Mouse (Mus musculus) forebrain, postnatal 0 days (tissue): Measurements from ENCODE around the gene Cyb561d2. TPM values are rescaled to one million over a fixed set of nuclear protein-coding genes. Genes with fewer than 3 reads are reported as not detected.
"Not testable (repeated sequence)": the region's sequence is repeated elsewhere in the genome, so short reads cannot be mapped to it uniquely, and the experiment has no call there.

Experiments
- ATAC-seq: fragments of 200-750 bp; cut with Nextera tagmentation; 2 replicates; pipeline ENCODE4 v1.8.0; 2017; ENCODE audit warnings: mild to moderate bottlenecking, moderate library complexity
- DNase-seq: peaks from one replicate; pipeline ENCODE4 v3.0.0-alpha.2; 2015
- H3K27ac ChIP-seq: fragments of 300-500 bp; sonication (generic); 2 replicates; pipeline ENCODE4 v1.5.1; 2014; ENCODE audit warnings: low read depth, mild to moderate bottlenecking, antibody characterized with exemption, low read length, moderate library complexity, mixed read lengths
- H3K27me3 ChIP-seq: fragments of 300-500 bp; sonication (generic); 2 replicates; pipeline ENCODE4 v1.6.1; 2014; ENCODE audit warnings: mild to moderate bottlenecking, low read length, mixed read lengths; ENCODE audit not compliant: insufficient read depth
- H3K36me3 ChIP-seq: fragments of 300-500 bp; sonication (generic); 2 replicates; pipeline ENCODE4 v1.6.1; 2014; ENCODE audit warnings: mild to moderate bottlenecking, moderate library complexity; ENCODE audit not compliant: insufficient read depth
- H3K4me1 ChIP-seq: fragments of 300-500 bp; sonication (generic); 2 replicates; pipeline ENCODE4 v1.6.1; 2014; ENCODE audit warnings: antibody characterized with exemption; ENCODE audit not compliant: insufficient read depth
- H3K4me2 ChIP-seq: fragments of 300-500 bp; sonication (generic); 2 replicates; pipeline ENCODE4 v1.6.1; 2014; ENCODE audit warnings: low read depth, mild to moderate bottlenecking, moderate library complexity
- H3K4me3 ChIP-seq: fragments of 300-500 bp; sonication (generic); 2 replicates; pipeline ENCODE4 v1.5.1; 2014; ENCODE audit warnings: low read depth, low read length, mixed read lengths
- H3K9ac ChIP-seq: fragments of 300-500 bp; sonication (generic); 2 replicates; pipeline ENCODE4 v1.6.1; 2014; ENCODE audit warnings: mild to moderate bottlenecking
- H3K9me3 ChIP-seq: fragments of 300-500 bp; sonication (generic); 2 replicates; pipeline ENCODE4 v1.6.1; 2016; ENCODE audit warnings: low read length
- CTCF ChIP-seq: sonication (generic); IDR thresholded peaks from 2 replicates; pipeline ENCODE4 v1.5.1; 2016; ENCODE audit warnings: antibody characterized with exemption, control low read depth, low read depth
- WGBS: fragments of 180-500 bp; shearing (Covaris S2); extraction: QIAGEN DNeasy Blood & Tissue Kit; methylation state at CpG from one replicate; pipeline ENCODE4 v1.1.7; 2014; 5-methylcytosine and 5-hydroxymethylcytosine counted together
- polyA plus RNA-seq: library from polyadenylated mRNA; unstranded; fragments of >200 nt; fragmentation: Nextera tagmentation; extraction: Ambion mirVana; gene quantifications from 2 replicates; pipeline ENCODE4 v1.2.1, GENCODE M21; 2015
- total RNA-seq: library from RNA; depleted of rRNA; stranded (reverse); fragments of >200 nt; gene quantifications from 2 replicates; pipeline ENCODE4 v1.2.3, GENCODE M21; 2014

Gene Cyb561d2
- total and polyA plus RNA-seq, 2 experiments from 2014 or later: 36.0 to 47.0 TPM

DNA sequence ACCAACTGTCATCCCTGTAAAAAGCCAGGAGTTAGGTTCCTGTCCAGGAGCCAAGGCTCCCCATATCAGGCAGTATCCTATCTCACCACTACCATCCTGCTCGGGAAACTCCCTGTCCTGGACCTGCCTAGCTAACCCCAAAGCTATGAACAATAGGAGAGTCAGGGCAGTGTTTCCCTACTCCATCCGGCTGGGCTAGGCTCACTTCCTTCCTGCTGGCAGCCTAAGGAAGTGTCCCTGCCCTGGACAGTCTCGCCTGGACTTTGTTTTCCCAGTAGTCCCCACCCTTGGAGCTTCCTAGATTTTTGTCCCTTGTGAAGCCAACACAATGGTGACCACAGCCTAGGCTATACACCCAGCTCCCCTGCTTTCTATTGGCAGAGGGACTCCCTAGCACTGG, 24.9 kb upstream of the Cyb561d2 start:
- no peaks in the 10 kb centered on the region for H3K27me3 ChIP-seq
- H3K27ac ChIP-seq: no peak overlapping the region
- no peak overlapping the region for H3K4me3 ChIP-seq
- no peaks in the 10 kb centered on the region for H3K9me3 ChIP-seq
- no peak for ATAC-seq
- TF ChIP-seq CTCF: no peak
- peaks cover 35% of the 10 kb centered on the region for H3K4me1 ChIP-seq
- no peak overlapping the region for H3K9ac ChIP-seq
- DNase-seq: no peak
- H3K4me2 ChIP-seq: no peak overlapping the region
- peaks cover 25% of the 10 kb centered on the region for H3K36me3 ChIP-seq
- WGBS: 77% methylated on average over 3 of the region's 3 CpGs

DNA sequence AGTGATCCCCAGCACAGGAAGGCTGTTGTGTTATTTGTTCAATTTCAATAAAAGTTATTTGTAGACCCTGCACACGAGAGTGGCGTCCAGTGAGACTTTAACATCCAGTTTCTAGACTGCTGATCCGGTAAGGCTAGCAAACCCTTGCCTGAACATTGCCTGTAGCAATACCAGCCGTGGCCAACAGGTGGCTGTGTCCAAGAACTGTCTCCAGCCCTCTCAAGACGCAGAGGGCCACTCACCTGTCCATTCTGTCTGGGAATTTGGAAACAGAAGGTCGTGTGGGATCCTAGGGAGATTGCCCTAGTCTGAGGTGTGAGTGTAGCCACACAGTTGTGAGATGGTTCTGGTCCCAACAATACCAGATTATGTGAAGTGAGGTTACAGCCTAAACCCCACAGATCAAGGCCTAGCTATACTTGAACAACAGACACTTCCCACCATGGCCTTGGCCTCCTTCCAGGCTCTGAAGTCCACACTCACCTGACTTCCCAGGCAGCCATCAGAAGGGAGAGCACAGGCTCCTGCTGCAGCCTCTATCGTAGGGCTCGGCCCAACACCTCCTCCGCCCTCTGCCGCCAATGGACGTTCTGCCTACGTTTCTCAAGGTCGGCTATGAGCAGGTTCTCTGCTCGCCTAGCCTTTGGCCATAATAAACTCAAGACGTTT, 24.2 kb upstream of the Cyb561d2 start:
- 58% methylated on average over 15 of the region's 15 CpGs for WGBS
- peak; percentile 72 for DNase-seq

DNA sequence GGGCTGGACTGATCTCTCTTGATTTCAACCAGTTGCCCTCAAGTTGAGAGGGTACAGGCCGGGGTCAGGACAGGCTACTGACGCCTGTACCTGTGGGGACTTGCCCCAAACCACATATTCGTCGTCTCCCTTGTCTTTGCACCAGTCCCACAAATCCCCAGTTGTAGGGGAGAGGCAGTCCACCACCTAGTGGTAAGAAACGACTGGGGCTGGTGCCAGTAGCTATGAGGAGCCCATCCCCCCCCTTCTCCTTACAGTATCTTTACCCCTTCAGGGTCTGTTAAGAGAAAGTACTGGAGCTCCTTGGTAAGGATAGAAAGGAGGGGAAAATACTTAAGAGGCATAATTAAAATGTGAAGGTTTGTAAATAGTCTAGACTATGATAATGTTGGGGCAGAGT, 23.6 kb upstream of the Cyb561d2 start:
- not testable (repeated sequence) for DNase-seq, H3K9me3 ChIP-seq, ATAC-seq, H3K4me2 ChIP-seq, H3K9ac ChIP-seq, H3K4me3 ChIP-seq, H3K27ac ChIP-seq, H3K27me3 ChIP-seq
- peak; percentile 25; the same call in 1 of the 2 replicates for TF ChIP-seq CTCF
- 50% methylated on average over 5 of the region's 5 CpGs for WGBS
- H3K36me3 ChIP-seq: peaks cover 29% of the 10 kb centered on the region
- H3K4me1 ChIP-seq: peaks cover 31% of the 10 kb centered on the region

More for the DNA sequence above, 24.2 kb upstream of the Cyb561d2 start:
- peaks cover 35% of the 10 kb centered on the region for H3K4me1 ChIP-seq
- H3K36me3 ChIP-seq: peaks cover 25% of the 10 kb centered on the region
- TF ChIP-seq CTCF: peak; percentile 87
- H3K9ac ChIP-seq: no peak overlapping the region
- H3K4me3 ChIP-seq: no peak overlapping the region
- H3K4me2 ChIP-seq: no peak overlapping the region
- ATAC-seq: no peak
- no peaks in the 10 kb centered on the region for H3K9me3 ChIP-seq
- no peak overlapping the region; the same call in 1 of the 2 replicates for H3K27ac ChIP-seq
- H3K27me3 ChIP-seq: no peaks in the 10 kb centered on the region

DNA sequence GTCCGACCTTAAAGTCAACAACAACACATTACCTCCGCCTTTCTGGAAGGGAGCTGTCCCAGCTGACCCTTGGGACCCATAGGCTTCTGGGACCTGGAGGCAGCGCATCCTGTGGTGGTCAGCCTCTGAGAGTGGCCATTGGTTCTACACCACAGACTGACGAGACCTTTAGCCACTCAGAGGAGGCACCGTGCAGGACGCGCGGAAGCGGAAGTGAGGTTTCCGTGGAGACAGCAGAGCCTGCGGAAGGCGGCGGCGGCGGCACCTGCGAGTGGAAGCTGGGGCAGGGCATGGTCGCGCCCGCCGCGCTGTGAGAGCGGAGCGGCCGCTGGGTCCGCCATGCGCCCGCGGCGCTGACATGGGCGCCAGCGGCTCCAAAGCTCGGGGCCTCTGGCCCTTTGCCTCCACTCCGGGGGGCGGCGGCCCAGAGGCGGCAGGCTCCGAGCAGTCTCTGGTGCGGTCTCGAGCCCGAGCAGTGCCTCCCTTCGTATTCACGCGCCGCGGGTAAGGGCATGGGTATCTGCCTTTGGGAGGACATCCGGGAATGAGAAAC, 21.1 kb upstream of the Cyb561d2 start, which contains the start of gene Tusc2:
Gene Tusc2 (plus strand): TSS at position 227 of the 553 bp plus-strand sequence.
- ATAC-seq: peak; percentile 99
- Histone ChIP-seq H3K27me3 (no peaks in the 10 kb centered on the region), H3K4me2 (peak within 1 kb of the TSS; percentile 76), H3K27ac (peak within 1 kb of the TSS; percentile 72), H3K9ac (peak within 1 kb of the TSS; percentile 81), H3K36me3 (peaks cover 52% of the 10 kb centered on the region), H3K9me3 (no peaks in the 10 kb centered on the region), H3K4me1 (peaks cover 19% of the 10 kb centered on the region), H3K4me3 (peak within 1 kb of the TSS; percentile 91)
- no peak; the same call in 1 of the 2 replicates for TF ChIP-seq CTCF
- DNase-seq: peak; percentile 93
- 3% methylated on average over 43 of the region's 46 CpGs for WGBS

DNA sequence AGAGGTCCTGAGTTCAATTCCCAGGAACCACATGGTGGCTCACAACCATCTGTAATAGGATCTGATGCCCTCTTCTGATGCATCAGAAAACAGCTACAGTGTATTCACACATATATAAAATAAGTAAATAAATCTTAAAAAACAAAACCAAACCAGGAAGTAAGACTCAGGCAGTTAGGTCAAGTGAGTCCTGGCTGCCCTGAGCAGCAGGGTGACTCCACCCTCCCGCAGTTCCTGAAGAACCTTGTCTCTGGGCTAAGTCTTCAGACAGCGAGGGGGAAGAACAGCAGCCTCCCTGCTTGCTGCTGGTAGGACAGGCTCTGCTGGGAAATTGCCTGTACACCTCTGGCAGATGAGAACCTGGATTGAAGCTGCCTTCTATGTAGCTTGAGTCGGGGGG, 14.4 kb upstream of the Cyb561d2 start:
- no peak overlapping the region for H3K9ac ChIP-seq
- 75% methylated on average over 3 of the region's 3 CpGs for WGBS

DNA sequence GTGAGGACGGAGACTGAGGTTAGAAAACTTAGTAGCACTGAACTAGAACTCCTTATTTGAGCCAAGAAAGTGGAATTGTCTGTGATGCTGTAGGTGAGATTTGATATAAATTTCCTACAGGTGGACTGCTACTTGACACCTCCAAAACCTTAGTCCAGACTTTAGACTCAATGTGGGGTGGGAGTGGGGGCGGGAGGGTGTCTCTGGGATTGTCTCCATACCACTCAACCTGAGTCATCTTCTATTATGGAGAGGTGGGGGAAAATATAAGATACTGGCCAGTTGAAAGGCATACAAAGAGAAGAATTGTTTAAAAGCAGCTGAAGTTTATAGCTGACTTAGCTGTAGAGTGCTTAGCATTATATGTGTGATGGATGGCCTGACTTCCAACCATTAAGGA, 13.7 kb upstream of the Cyb561d2 start:
- peak overlapping the region; percentile 70; the same call in 1 of the 2 replicates for H3K9ac ChIP-seq
- 45% methylated on average over 2 of the region's 2 CpGs for WGBS
- ATAC-seq: no peak
- DNase-seq: no peak
- H3K27me3 ChIP-seq: peaks cover 11% of the 10 kb centered on the region
- peaks cover 28% of the 10 kb centered on the region for H3K4me1 ChIP-seq
- no peak overlapping the region for H3K27ac ChIP-seq
- peaks cover 36% of the 10 kb centered on the region for H3K36me3 ChIP-seq
- H3K4me3 ChIP-seq: peak overlapping the region; percentile 69
- H3K4me2 ChIP-seq: peak overlapping the region; percentile 87
- TF ChIP-seq CTCF: no peak
- no peaks in the 10 kb centered on the region for H3K9me3 ChIP-seq

More for the DNA sequence above, 14.4 kb upstream of the Cyb561d2 start:
- Histone ChIP-seq H3K4me3 (no peak overlapping the region), H3K27ac (no peak overlapping the region), H3K9me3 (no peaks in the 10 kb centered on the region), H3K4me1 (peaks cover 24% of the 10 kb centered on the region), H3K36me3 (peaks cover 43% of the 10 kb centered on the region), H3K27me3 (peaks cover 9% of the 10 kb centered on the region; the same call in 1 of the 2 replicates), H3K4me2 (no peak overlapping the region)
- DNase-seq (no peak), ATAC-seq (no peak)
- TF ChIP-seq CTCF: no peak

DNA sequence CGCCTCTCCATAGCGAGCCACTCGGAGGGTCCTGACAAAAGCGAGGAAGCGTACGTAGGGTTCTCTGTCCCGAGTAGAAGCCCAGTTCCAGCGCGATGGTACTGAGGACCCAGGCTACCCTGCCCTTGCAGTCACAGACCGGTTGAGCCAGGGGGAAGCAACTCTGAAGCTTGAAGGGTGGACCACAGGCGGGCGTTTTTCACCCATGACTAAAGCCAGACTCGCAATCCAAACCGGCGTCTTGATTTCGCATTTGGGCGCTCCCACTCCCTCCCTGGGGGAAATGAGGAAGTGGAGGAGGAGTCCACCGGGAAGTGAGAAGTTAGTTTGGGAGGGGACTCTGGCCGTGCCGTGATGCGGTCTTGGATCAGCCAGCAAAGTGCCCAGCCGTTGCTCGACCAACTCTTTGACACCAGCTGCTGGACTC, 13.1 kb upstream of the Cyb561d2 start:
- H3K27me3 ChIP-seq: peaks cover 18% of the 10 kb centered on the region
- peak overlapping the region; percentile 69 for H3K4me3 ChIP-seq
- H3K9me3 ChIP-seq: no peaks in the 10 kb centered on the region
- peaks cover 31% of the 10 kb centered on the region for H3K36me3 ChIP-seq
- peak overlapping the region; percentile 75 for H3K27ac ChIP-seq
- no peak for TF ChIP-seq CTCF
- ATAC-seq: no peak; the same call in 1 of the 2 replicates
- WGBS: under 1% methylated on average over 23 of the region's 23 CpGs
- H3K9ac ChIP-seq: peak overlapping the region; percentile 70
- DNase-seq: peak; percentile 35
- peaks cover 28% of the 10 kb centered on the region for H3K4me1 ChIP-seq
- peak overlapping the region; percentile 87 for H3K4me2 ChIP-seq
